Mouse (Mus musculus) gastrocnemius, postnatal 10 days (tissue): ENCODE measurements around the gene Pdpn. TPM values are rescaled to one million over a fixed set of nuclear protein-coding genes. Genes with fewer than 3 reads are reported as not detected.

ENCODE experiments used
- DNase-seq: peaks from one replicate; pipeline ENCODE4 v3.0.0; 2021; ENCODE audit warnings: mixed read lengths
- total RNA-seq, 2 experiments: library from RNA; stranded (reverse); gene quantifications; 2 replicates each; pipeline ENCODE4 v1.2.3; 2021

The Pdpn gene
- total RNA-seq, 2 experiments from 2014 or later = 23.1 to 28.3 TPM

DNA sequence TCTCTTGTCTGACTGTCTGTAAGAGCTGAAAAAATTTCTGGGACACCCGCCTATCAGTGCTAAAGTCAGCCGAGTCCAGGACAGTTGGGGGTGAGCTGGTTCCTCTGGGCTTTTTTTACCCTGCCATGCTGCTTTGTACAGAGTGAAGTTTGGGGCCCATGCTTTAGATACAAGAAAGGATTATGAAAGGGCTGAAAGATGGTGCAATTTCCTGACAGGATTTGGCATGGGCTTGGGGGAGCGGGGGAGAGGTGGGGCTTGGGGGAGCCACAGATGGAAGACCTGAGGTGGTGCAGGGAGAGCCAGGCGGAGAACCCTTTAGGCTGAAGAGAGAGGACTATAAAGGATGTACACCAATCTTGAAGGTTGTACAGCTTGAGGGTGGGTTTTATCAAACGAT lies 60.2 kb downstream of the Pdpn start:
- DNase-seq = no peak

DNA sequence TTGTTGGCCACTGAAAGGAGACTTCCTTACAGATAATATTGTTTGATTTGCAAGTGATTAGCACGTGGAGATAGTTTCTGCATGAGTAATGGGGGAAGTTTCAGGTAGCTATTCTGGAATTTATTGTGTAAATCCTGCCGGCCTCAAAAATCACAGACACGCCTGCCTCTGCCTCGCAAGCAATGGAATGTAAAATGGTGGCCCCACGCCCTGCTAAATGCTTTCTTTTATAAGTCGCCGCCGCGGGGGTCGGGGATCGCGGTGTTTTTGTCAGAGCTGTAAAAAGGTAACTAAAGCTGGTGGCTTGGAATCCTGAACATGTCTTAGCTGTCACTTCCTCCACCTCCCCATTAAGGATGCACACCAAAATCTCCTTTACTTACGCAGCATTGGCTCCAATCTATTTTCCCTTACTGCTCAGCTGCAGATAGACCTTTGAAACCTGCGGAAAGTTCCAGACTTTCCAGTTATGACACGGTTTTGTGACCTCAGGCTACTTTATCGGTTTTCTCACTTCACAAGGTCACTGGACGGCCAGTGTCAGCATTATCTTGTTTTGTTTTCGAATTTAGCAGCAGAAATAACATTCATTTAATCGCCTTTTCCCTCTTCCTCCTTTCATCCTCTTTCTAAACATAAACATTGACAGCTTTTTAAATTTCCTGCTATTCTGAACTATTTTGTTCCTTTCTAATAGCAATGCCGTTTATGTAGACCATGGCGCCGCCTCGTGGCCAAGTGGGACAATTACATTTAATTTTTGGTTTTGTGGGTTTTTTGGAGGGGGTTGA lies 60.9 kb downstream of the Pdpn start:
- peak; percentile 60 for DNase-seq

GRCm38 (mm10) chr4:143231790-143232422 lies 67.5 kb downstream of the Pdpn start:
- no peak for DNase-seq

DNA sequence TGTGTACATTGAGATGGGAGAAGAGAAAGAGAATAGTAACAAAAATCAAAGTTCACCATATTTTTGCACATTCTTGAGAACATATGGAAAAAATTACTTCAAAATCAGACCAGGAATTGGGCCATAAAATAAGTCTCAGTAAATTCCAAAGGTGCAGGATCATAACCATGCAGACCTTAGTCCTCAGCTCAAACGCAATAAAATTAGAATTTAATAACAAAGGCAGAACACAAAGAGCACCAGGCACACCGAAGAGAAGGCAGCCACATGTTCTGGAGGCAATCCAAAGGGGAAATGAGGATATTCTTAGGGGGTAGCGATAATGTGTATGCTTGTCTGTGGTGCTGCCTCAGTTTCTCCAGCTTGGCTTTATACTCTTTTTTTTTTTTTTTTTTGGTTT lies 68.3 kb downstream of the Pdpn start:
- DNase-seq = no peak

- DNase-seq = no peak
These were observed 71.4 kb downstream of the Pdpn start for GRCm38 (mm10) chr4:143227976-143228375.

- DNase-seq = no peak
These were observed 73.5 kb downstream of the Pdpn start for GRCm38 (mm10) chr4:143225886-143226285.

- DNase-seq = no peak
These were observed 80.0 kb downstream of the Pdpn start for GRCm38 (mm10) chr4:143219316-143219751.

- no peak for DNase-seq
These were observed 80.5 kb downstream of the Pdpn start for GRCm38 (mm10) chr4:143218858-143219257.

Other genes with a start within 250 kb of the Pdpn start
- gene Prdm2, start 86.6 kb downstream of the Pdpn start, total RNA-seq = 10 to 100 TPM; 20.4 to 25.9 TPM
- gene Lrrc38, start 50.2 kb upstream of the Pdpn start, total RNA-seq = 10 to 100 TPM; 18.6 to 24.2 TPM
- gene Pramel1, start 94.9 kb upstream of the Pdpn start, total RNA-seq = under 1 TPM; 0.19 to 0.25 TPM
- gene Pramef8, start 112.9 kb upstream of the Pdpn start, total RNA-seq = 1 to 10 TPM; 7.3 TPM
- not detected for gene Oog4, start 150.8 kb upstream of the Pdpn start, total RNA-seq
- not detected for gene Gm13043, start 211.8 kb upstream of the Pdpn start, total RNA-seq
- not detected for gene Gm13040, start 236.4 kb upstream of the Pdpn start, total RNA-seq